Mouse (Mus musculus) gastrocnemius, postnatal 25 days (tissue): ENCODE data around the gene Hist2h2aa1. TPM values are rescaled to one million over a fixed set of nuclear protein-coding genes. Genes with fewer than 3 reads are reported as not detected.
"Not testable (repeated sequence)": the region's sequence is repeated elsewhere in the genome, so short reads cannot be mapped to it uniquely, and the experiment has no call there.

Experiments
- DNase-seq: peaks from one replicate; pipeline ENCODE4 v3.0.0; 2022
- microRNA-seq, 2 experiments: library from miRNA; unstranded; fragments of <30 nt; microRNA quantifications; one replicate each; pipeline ENCODE4 v1.2.0; 2021; ENCODE audit warnings: borderline replicate concordance in 2 of 2
- total RNA-seq, 2 experiments: library from RNA; stranded (reverse); gene quantifications; 1 replicate in 1 of 2; 2 replicates in 1 of 2; pipeline ENCODE4 v1.2.3; 2021

Hist2h2aa1 gene
- total RNA-seq, 2 experiments from 2014 or later: 4.9 to 5.7 TPM

DNA sequence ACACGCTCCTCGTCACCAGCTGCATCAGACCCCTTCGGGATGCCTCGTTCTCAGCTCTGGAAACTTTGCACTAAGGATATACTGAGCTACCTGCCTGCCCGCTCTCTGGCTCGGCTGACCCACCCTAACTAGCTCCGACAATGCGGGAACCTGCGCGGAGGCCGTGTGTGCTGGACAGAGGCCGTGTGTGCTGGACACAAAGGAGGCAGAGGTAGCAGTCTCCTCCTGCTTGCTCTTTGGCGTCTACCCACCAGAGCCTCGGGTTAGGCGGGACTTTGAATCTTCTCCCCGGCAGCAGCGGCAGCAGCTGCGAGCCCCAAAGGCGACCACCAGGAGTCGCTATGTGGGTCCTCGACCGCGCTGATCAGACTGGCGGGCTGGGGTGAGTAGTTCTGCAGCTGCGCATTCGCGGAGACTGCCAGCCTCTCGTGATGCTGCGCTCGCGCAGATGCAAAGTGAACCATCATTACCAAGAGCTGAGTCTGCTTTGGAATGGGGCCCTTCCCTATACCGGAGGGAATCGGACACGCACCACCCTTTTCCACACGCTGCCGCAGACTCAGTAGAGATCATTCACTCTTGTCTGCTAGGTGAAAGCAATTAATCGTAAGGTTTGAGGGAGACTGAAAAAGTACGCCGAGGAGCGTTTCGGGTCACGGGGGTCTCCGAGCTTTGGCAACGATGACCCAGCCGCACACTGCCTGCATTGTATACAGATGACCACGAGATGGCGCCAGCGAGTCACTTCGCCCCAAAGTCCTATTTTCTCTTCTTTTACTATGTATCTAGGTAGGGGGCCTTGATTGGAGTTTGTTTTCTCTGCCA is 32.7 kb downstream of the Hist2h2aa1 start:
- DNase-seq: peak; percentile 90

DNA sequence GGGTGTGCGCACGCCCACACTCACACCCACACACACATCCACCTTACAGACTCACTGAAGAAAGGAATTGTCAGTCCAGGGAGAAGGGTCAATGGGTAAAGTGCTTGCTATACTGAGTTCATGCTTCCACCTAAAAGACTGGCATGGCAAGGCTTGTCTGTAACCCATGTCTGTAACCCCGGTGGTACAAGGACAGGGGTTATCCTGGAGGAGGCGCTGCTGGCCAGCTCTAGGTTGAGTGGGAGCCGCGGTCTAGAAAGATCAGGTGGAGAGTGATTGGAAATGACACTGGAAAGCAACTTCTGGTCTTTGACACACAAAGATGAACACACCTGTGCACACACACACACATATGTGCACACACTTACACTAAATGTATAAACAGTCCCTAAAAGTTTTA is 35.4 kb downstream of the Hist2h2aa1 start:
- no peak for DNase-seq

DNA sequence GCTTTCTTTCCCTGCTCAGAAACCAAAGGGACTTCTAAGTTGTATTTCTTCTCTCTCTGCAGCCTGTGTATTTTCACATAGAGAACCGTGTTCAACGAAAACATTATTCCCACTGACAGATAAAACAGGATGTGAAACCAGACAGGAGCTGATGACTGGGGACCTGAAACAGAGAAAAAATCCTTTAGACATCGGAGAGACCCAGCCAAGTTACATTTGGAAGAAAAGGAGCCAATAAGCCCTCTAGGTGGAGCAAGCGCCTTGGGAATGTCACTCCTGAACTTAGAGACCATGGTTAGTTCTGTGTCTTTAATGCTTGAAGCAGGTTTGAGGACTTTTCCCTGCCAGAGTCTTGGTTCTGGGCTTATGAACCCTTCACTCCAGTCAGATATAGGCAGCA is 39.2 kb downstream of the Hist2h2aa1 start:
- no peak for DNase-seq

DNA sequence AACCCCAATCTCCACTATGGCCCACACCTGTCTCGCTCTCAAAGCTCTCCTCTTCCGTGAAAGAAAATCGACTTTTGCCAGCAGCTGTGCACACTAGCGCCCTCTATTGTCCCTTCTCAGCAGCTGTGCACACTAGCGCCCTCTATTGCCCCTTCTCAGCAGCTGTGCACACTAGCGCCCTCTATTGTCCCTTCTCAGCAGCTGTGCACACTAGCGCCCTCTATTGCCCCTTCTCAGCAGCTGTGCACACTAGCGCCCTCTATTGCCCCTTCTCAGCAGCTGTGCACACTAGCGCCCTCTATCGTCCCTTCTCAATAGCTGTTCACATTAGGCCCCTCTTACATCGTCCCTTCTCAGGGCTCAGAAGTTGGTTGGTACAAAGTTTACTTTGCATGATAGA is 42.0 kb downstream of the Hist2h2aa1 start:
- DNase-seq: not testable (repeated sequence)

DNA sequence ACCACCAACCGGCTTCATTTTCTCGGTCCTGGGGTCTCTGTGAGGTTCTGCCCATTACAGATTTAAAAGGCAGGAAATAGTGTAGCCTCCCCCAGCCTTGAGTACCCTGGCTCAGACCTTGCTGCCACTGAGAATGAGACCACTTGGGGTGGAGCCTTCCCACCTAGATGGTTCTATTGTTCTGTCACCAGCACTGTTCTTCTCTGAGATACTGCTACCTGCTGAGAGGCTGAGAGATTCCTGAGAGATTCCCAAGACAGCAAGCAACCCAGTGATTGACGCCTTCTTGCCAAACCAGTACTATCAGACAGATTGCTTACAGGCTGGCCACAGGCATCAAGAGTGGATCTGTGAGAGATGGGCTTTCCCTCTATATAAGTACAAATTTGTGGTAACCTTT is 43.9 kb downstream of the Hist2h2aa1 start:
- DNase-seq: no peak

DNA sequence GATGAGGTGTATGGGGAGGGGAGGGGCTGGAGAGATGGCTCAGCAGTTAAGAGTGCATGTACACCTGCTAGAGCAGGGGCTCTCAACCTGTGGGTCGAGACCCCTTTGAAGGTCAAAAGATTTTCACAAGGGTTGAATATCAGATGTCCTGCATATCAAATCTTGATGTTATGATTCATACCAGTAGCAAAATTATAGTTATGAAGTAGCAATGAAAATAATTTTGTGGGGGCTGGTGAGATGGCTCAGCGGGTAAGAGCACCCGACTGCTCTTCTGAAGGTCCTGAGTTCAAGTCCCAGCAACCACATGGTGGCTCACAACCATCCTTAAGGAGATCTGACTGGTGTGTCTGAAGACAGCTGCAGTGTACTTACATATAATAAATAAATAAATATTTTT is 45.4 kb downstream of the Hist2h2aa1 start:
- DNase-seq: not testable (repeated sequence)

DNA sequence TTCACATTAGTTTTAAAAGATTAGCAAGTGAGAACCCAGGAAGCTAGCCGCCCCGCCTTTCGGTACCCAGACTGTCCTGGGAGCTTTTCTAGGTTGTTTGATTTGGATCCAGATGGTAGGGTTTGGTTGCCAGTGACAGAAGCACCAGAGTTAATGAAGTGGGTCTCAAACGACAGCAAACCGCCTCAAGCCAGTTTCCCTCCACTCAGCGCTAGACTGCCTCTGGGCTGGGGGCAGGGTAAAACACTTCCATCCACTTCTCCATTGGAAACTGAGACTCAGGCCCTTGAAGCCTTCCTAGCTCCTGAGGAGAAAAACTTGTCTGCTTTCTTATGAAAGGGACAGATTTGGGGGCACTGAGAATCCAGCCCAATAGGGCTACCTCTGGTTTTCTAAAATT is 47.3 kb downstream of the Hist2h2aa1 start:
- no peak for DNase-seq

DNA sequence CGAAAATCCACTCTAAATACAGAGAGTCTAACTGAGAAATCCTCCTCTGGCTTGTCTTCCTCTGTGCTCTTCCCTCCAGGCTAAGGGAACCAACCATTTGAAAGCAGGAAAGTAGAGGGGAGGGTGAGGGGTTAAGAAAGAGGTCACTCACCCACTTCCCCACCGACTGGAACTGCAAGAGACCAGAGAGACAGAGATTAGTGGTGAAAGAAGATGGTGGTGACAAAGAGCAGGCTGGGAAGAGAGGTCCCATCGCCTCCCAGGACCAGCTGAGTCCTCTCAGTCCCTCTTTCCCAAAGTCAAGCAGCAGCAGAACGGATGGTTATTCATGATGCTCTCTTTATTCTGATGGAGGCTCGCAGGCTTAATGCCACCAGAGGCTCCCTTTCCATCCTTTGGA is 48.1 kb downstream of the Hist2h2aa1 start:
- no peak for DNase-seq

DNA sequence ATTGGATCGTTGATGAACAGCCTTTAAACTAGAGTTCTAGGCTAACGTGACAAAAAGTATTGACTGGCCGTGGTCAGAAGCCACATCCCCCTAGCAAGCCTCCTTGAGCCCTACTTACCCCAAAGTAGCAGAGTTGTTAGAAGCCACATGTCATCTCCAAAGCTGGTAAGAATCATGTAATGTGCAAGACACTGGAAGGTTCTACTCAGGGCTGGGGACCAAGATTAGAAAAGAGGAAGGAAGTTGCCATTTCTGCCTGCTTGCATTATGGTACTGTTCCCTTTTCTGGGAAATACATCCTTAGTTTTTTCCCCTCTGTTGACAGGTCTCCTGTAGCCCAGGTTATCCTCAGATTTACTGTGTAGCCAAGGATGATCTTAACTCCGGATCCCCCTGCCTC is 48.5 kb downstream of the Hist2h2aa1 start, which contains the start of gene Fcgr1:
Gene Fcgr1 (minus strand): TSS at position 183 of the 400 bp plus-strand sequence.
- no peak for DNase-seq

Small RNA genes within 50 kb of the gene (microRNA-seq; reads per million reads assigned to microRNA genes)
- gene Gm44492: 0 reads per million in 2 experiments
- 0 reads per million in 2 experiments for gene Gm47311
- gene Gm47313: 0 reads per million in 2 experiments

Other genes starting within 250 kb of the Hist2h2aa1 start
- 10 to 100 TPM; 23.2 to 39.8 TPM for gene Plekho1, start 249.5 kb upstream of the Hist2h2aa1 start, total RNA-seq
- 10 to 100 TPM; 17.0 to 22.2 TPM for gene Vps45, start 187.0 kb upstream of the Hist2h2aa1 start, total RNA-seq
- gene Otud7b, start 141.0 kb upstream of the Hist2h2aa1 start, total RNA-seq: 10 to 100 TPM; 52.5 to 54.4 TPM
- gene Mtmr11, start 83.5 kb upstream of the Hist2h2aa1 start, total RNA-seq: 1 to 10 TPM; 2.5 to 4.1 TPM
- 10 to 100 TPM in 1 of 2 experiments, 1 to 10 TPM in 1; 8.8 to 10.3 TPM for gene Sf3b4, start 73.2 kb upstream of the Hist2h2aa1 start, total RNA-seq
- gene Sv2a, start 64.3 kb upstream of the Hist2h2aa1 start, total RNA-seq: 1 to 10 TPM in 1 of 2 experiments, under 1 TPM in 1; 0.92 to 1.3 TPM
- 10 to 100 TPM; 22.4 to 28.2 TPM for gene Bola1, start 25.8 kb upstream of the Hist2h2aa1 start, total RNA-seq
- gene Hist2h2ab, start 25.6 kb upstream of the Hist2h2aa1 start, total RNA-seq: 1 to 10 TPM; 1.7 TPM
- gene Hist2h2ac, start 24.6 kb upstream of the Hist2h2aa1 start, total RNA-seq: 10 to 100 TPM; 12.1 to 12.5 TPM
- 1 to 10 TPM; 4.5 to 5.3 TPM for gene Hist2h2be, start 24.4 kb upstream of the Hist2h2aa1 start, total RNA-seq
- gene Hist2h3c2, start 6.4 kb upstream of the Hist2h2aa1 start, total RNA-seq: 10 to 100 TPM in 1 of 2 experiments, 1 to 10 TPM in 1; 7.1 to 11.4 TPM
- gene Hist2h2aa2, start 5.2 kb upstream of the Hist2h2aa1 start, total RNA-seq: 100 to 1,000 TPM; 213 to 222 TPM
- not detected for gene Hist2h3c1, start 1.2 kb downstream of the Hist2h2aa1 start, total RNA-seq
- gene Hist2h4, start 17.8 kb downstream of the Hist2h2aa1 start, total RNA-seq: 1 to 10 TPM; 7.5 to 8.7 TPM
- gene Hist2h3b, start 23.2 kb downstream of the Hist2h2aa1 start, total RNA-seq: 10 to 100 TPM; 24.6 to 29.5 TPM
- gene Hist2h2bb, start 24.3 kb downstream of the Hist2h2aa1 start, total RNA-seq: 10 to 100 TPM; 30.8 to 37.0 TPM
- gene Fcgr1, start 48.5 kb downstream of the Hist2h2aa1 start, total RNA-seq: under 1 TPM; 0.33 to 0.40 TPM
- not detected for gene BC107364, start 206.8 kb downstream of the Hist2h2aa1 start, total RNA-seq